Mouse (Mus musculus): ENCODE measurements around the gene Topbp1. TPM values are rescaled to one million over a fixed set of nuclear protein-coding genes. Genes with fewer than 3 reads are reported as not detected.

Gene Topbp1
- 1 to 10 TPM; 6.1 to 6.7 TPM for total RNA-seq (2021)
- long read RNA-seq, experiment 1, full-length matches to known transcripts, result 8 of 581 reads
- long read RNA-seq, experiment 1, partial matches to known transcripts, result 1 of 581 reads
- long read RNA-seq, experiment 1, other reads (novel, unspliced or antisense), result 572 of 581 reads
- long read RNA-seq, experiment 2, full-length matches to known transcripts, result 9 of 12 reads
- long read RNA-seq, experiment 2, partial matches to known transcripts, result 1 of 12 reads
- long read RNA-seq, experiment 2, other reads (novel, unspliced or antisense), result 2 of 12 reads

- H3K4me3 ChIP-seq, result peak within 1 kb of the TSS; percentile 81
- intact Hi-C loops (cut with DNase I), result loop anchor here (10.0 kb wide), 1 partner anchor 680 kb away; the partner anchor contains the start of genes Anapc13 and Cep63
- DNase-seq, result peak; percentile 96
- H3K27ac ChIP-seq, result peak within 1 kb of the TSS; percentile 92
- TF ChIP-seq CTCF (IDR thresholded peaks at IDR 0.05), result peak; percentile 14; the same call in 1 of the 2 replicates
These were observed at the start of gene Topbp1, which contains the start of gene 1300017J02Rik for GRCm38 (mm10) chr9:103304927-103305326. TSS of gene Topbp1 (plus strand) at chr9:103305215. TSS of gene 1300017J02Rik (minus strand) at chr9:103305082.

GRCm38 (mm10) chr9:103265778-103266177 is 39.2 kb upstream of the Topbp1 start:
- TF ChIP-seq CTCF (IDR thresholded peaks at IDR 0.05), result no peak
- intact Hi-C loops (cut with DNase I), result no loop called here
- Histone ChIP-seq H3K27ac (no peak overlapping the region), H3K4me3 (no peak overlapping the region)
- DNase-seq, result no peak

GRCm38 (mm10) chr9:103271104-103271503 is 33.9 kb upstream of the Topbp1 start:
- no peak overlapping the region for H3K27ac ChIP-seq
- intact Hi-C loops (cut with DNase I), result no loop called here
- TF ChIP-seq CTCF (IDR thresholded peaks at IDR 0.05), result no peak
- H3K4me3 ChIP-seq, result no peak overlapping the region
- DNase-seq, result no peak

GRCm38 (mm10) chr9:103274819-103275218 is 30.2 kb upstream of the Topbp1 start:
- DNase-seq, result no peak
- no peak overlapping the region for H3K4me3 ChIP-seq
- TF ChIP-seq CTCF (IDR thresholded peaks at IDR 0.05), result no peak
- no peak overlapping the region for H3K27ac ChIP-seq
- intact Hi-C loops (cut with DNase I), result no loop called here

GRCm38 (mm10) chr9:103275676-103276075 is 29.3 kb upstream of the Topbp1 start:
- Histone ChIP-seq H3K27ac (no peak overlapping the region), H3K4me3 (no peak overlapping the region)
- DNase-seq, result no peak
- intact Hi-C loops (cut with DNase I), result no loop called here
- no peak for TF ChIP-seq CTCF (IDR thresholded peaks at IDR 0.05)

GRCm38 (mm10) chr9:103276876-103277275 is 28.1 kb upstream of the Topbp1 start:
- Histone ChIP-seq H3K4me3 (no peak overlapping the region), H3K27ac (no peak overlapping the region)
- DNase-seq, result no peak
- intact Hi-C loops (cut with DNase I), result no loop called here
- no peak for TF ChIP-seq CTCF (IDR thresholded peaks at IDR 0.05)

GRCm38 (mm10) chr9:103286396-103286795 is 18.6 kb upstream of the Topbp1 start:
- TF ChIP-seq CTCF (IDR thresholded peaks at IDR 0.05), result no peak
- H3K4me3 ChIP-seq, result no peak overlapping the region

GRCm38 (mm10) chr9:103286901-103287422 is 18.1 kb upstream of the Topbp1 start:
- no peak overlapping the region for H3K4me3 ChIP-seq
- no peak for TF ChIP-seq CTCF (IDR thresholded peaks at IDR 0.05)
- intact Hi-C loops (cut with DNase I), result no loop called here
- no peak for DNase-seq
- H3K27ac ChIP-seq, result no peak overlapping the region

More at GRCm38 (mm10) chr9:103286396-103286795, 18.6 kb upstream of the Topbp1 start:
- no peak overlapping the region for H3K27ac ChIP-seq
- no peak for DNase-seq
- intact Hi-C loops (cut with DNase I), result no loop called here

GRCm38 (mm10) chr9:103287840-103288488 is 17.1 kb upstream of the Topbp1 start:
- DNase-seq, result no peak
- TF ChIP-seq CTCF (IDR thresholded peaks at IDR 0.05), result no peak
- H3K27ac ChIP-seq, result no peak overlapping the region
- intact Hi-C loops (cut with DNase I), result no loop called here
- H3K4me3 ChIP-seq, result no peak overlapping the region

- H3K27ac ChIP-seq, result no peak overlapping the region
- TF ChIP-seq CTCF (IDR thresholded peaks at IDR 0.05), result no peak
- intact Hi-C loops (cut with DNase I), result no loop called here
- H3K4me3 ChIP-seq, result no peak overlapping the region
- DNase-seq, result no peak
These were observed 16.4 kb upstream of the Topbp1 start for GRCm38 (mm10) chr9:103288489-103289180.

GRCm38 (mm10) chr9:103294507-103294906 is 10.5 kb upstream of the Topbp1 start:
- no peak for DNase-seq
- intact Hi-C loops (cut with DNase I), result no loop called here
- Histone ChIP-seq H3K27ac (no peak overlapping the region), H3K4me3 (no peak overlapping the region)
- no peak for TF ChIP-seq CTCF (IDR thresholded peaks at IDR 0.05)

GRCm38 (mm10) chr9:103301086-103301485 is 3.9 kb upstream of the Topbp1 start:
- H3K27ac ChIP-seq, result no peak overlapping the region
- H3K4me3 ChIP-seq, result no peak overlapping the region
- intact Hi-C loops (cut with DNase I), result loop anchor here (10.0 kb wide), 1 partner anchor 676 kb away; the partner anchor contains the start of genes Anapc13 and Cep63
- no peak for DNase-seq
- no peak for TF ChIP-seq CTCF (IDR thresholded peaks at IDR 0.05)
